Mouse (Mus musculus): ENCODE measurements around the gene Rbm25. TPM values are rescaled to one million over a fixed set of nuclear protein-coding genes. Genes with fewer than 3 reads are reported as not detected.
A peak's percentile ranks its signal among the peaks of the same experiment; 100 is the strongest.
"Not testable (repeated sequence)": the region's sequence is repeated elsewhere in the genome, so short reads cannot be mapped to it uniquely, and the experiment has no call there.

The Rbm25 gene
- 10 to 100 TPM; 90.4 to 94.1 TPM for total RNA-seq (2021)

DNA sequence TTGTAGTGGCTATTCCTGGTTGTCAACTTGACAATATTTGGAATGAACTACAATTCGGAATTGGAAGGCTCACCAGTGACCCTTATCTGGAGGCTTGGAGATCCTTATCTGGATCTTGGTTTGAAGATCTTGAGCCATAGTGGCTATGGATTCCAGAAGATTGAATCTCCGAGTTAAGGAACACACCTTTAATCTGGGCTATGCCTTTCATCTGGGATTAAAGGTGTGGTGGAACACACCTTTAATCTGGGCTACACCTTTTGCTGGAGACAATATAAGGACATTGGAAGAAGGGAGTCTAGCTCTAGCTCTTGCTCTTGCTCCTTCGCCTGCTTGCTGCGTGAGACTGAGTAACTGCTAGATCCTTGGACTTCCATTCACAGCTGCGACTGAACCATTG, at the start of gene Rbm25:
Gene Rbm25 (plus strand): TSS at position 301 of the 400 bp plus-strand sequence.
- not testable (repeated sequence) for DNase-seq

DNA sequence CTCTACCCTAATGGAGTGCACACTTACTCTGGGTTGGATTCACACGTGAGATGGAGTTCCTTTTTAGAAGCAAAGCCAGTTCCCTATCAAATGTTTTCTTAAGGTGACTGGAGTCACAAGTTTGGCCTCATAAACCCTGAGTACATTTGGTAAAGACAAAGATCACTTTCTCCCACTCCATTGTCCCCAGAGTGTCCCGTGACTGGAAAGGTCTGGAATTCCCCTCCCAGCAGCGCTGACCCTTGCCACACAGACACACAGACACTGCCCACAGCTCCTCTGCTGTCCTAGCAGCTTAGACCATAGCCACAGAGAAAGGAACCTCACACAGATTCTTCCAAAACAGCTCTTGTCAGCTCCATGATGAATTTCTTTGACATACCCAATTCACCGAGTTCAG, 48.9 kb upstream of the Rbm25 start:
- DNase-seq, result no peak

- DNase-seq, result no peak
These were observed 48.3 kb upstream of the Rbm25 start for GRCm38 (mm10) chr12:83582747-83583146.

- no peak for DNase-seq
These were observed 44.4 kb upstream of the Rbm25 start for GRCm38 (mm10) chr12:83586628-83587027.

GRCm38 (mm10) chr12:83591754-83592501, 39.1 kb upstream of the Rbm25 start:
- DNase-seq, result no peak

GRCm38 (mm10) chr12:83594454-83595040, 36.5 kb upstream of the Rbm25 start:
- no peak for DNase-seq

- DNase-seq, result no peak
These were observed 34.7 kb upstream of the Rbm25 start for GRCm38 (mm10) chr12:83596191-83596954.

DNA sequence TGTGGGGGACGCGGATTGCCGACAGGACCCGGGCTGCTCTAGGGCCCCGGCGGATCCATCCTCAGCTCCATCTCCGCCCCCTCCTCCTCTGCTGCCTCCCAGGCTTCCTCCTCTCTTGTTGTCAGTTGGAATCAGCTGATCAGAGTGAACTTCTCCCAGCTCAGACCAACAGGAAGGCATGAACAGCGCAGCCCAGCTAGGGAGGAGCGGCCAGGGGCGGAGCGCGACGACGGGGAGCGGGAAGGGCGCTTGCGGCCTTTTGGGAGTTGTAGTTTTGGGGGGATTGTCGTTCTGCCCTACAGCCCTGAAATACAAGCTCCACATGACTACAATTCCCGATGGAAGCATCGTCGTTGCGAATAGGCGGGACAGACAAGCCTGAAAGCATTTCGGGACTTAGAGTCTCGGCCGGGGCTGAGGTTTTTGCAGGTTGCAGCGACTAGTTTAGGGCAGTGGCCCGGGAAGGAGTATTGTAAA, 34.0 kb upstream of the Rbm25 start, which contains the start of gene Zfyve1:
Gene Zfyve1 (minus strand): TSS at position 198 of the 477 bp plus-strand sequence.
- peak; percentile 94 for DNase-seq

GRCm38 (mm10) chr12:83597881-83598280, 33.2 kb upstream of the Rbm25 start:
- DNase-seq, result no peak

DNA sequence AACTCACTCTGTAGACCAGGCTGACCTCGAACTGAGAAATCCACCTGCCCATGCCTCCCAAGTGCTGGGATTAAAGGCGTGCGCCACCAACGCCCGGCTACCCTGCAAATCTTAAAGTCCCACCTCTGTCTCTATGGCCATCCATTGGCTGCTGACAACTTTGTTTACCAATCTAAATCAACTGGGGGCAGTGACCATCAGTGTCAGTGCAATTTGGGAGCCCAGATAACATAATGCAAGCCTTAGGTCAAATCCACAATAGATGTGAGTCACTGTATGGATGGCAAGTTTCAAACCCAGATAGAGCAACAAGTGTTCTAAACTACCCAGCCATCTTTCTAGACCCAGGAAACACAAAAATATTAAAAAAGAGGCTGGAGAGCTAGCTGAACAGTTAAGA, 28.8 kb upstream of the Rbm25 start:
- no peak for DNase-seq

DNA sequence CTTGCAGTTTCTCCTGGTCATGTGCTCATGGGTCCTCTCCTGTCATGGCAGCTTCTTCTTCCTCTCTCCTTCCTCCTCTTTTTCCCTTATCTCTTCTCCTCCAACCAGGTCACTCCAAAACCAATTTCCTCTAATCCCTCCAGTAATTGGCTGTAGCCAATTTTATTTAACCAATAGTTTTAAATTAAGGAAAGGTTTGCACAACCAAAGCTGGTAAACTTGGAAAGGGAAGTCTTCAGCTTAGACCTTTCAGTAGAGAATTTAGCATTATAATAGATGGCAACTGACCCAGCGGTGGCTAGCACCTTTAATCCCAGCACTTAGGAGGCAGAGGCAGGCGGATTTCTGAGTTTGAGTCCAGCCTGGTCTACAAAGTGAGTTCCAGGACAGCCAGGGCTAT, 24.6 kb upstream of the Rbm25 start:
- not testable (repeated sequence) for DNase-seq

DNA sequence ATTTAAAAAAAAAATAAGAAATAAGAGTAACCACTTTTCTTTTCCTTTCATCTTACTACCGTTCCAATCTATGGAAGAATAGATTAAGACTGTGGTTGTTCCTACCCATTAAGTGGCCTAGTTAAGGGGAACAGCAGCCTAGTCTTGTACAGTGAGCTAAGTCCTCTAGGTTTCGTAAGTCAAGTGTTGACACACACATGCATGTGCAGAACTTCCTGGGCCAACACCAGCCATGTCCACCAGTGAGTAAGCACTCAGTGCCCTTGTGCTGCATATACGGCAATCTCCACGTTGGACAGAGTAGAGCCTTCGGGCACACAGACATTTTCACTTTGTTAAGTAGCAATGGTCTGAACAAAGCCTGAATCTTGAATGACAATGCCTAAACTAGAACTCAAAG, 13.8 kb upstream of the Rbm25 start:
- DNase-seq, result no peak

DNA sequence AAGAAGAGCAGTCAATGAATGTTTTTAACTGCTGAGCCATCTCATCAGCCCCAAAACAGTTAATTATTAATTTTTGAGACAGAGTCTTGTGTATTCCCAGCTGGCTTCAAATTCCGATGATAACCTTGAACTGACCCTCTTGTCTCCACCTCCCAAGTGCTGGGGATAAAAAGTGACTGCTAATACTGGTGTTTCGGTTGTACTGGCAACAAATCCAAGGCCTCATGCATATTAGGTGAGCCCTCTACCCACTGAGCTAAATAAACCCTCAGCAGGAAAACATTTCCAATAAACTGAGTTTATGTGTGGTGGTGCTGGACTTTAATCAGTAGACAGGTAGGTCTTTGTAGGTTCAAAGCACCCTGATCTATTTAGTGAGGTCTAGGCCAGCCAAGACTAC, 12.1 kb upstream of the Rbm25 start:
- no peak for DNase-seq

- not testable (repeated sequence) for DNase-seq
These were observed 10.3 kb upstream of the Rbm25 start for GRCm38 (mm10) chr12:83620694-83621093.

- DNase-seq, result no peak
These were observed 8.8 kb upstream of the Rbm25 start for GRCm38 (mm10) chr12:83622031-83622755.

GRCm38 (mm10) chr12:83624321-83624720, 6.7 kb upstream of the Rbm25 start:
- DNase-seq, result no peak

- DNase-seq, result peak; percentile 95
These were observed 975 bp downstream of the Rbm25 start for GRCm38 (mm10) chr12:83631743-83632679.

DNA sequence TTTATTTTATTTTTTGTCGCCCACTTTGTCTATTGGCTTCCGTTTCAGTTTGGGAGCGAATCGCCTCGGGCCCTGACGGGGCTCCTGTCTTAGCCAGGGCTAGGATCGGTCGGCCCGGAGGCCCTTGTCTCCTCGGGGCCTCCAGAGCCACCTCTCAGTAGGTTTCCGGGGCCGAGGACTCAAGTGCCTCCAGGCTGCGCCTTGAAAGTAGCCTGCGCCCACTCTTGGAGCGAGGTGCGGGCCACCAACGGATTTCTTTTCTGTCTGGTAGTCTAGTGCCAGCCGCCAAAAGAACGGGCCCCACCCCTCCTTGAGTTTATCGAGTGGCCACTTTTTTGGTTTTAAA, 1.6 kb downstream of the Rbm25 start:
- DNase-seq, result peak; percentile 43

- no peak for DNase-seq
These were observed 2.8 kb downstream of the Rbm25 start for GRCm38 (mm10) chr12:83633807-83634206.

DNA sequence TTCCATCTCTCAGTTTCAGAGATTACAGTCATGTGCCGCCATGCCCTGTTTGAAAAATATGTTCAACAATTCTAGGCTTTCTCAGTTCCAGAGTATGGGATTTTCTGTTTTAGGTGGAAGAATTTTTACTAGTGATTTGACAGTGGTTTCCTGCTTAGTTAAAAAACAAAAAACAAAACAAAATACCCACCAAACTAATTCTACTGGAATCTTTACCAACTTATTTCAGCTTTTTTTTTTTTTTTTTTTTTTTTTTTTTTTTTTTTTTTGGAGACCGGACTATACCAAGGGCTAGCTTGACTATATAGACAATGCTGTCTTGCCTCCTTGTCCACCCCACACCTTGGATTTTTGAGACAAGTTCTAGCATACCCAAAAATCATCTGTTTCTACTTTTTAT, 10.2 kb downstream of the Rbm25 start:
- no peak for DNase-seq

GRCm38 (mm10) chr12:83643116-83643515, 12.1 kb downstream of the Rbm25 start:
- DNase-seq, result no peak
